Mouse (Mus musculus) kidney, adult 8-10 months (tissue): ENCODE measurements around the gene Them7.

Source experiments
- DNase-seq, 2 experiments: peaks; one replicate each; pipeline ENCODE4 v3.0.0; 2022

Gene Them7

DNA sequence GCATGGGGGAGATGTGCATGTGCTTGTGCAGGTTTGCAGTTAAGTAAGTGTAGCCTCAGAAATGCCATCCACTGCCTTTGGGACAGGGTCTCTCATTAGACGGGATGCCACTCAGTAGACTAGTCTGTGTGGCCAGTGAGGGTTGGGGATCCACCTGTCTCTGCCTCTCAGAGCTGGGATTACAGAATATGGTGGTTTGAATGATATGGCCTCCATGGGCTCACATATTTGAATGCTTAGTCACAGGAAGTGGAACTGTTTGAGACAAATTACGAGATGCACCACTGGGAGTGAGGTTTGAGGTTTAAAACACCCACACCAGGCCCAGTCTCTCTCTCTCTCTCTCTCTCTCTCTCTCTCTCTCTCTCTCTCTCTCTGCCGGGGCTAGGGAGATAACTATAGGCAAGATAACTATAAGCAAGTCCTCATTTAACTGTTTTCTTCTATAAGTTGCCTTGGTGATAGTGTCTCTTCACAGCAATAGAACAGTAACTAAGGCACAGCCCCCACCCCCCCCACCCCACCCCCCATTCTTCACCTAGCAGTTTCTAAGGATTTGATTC, 156.7 kb downstream of the Them7 start:
- no peak for DNase-seq

DNA sequence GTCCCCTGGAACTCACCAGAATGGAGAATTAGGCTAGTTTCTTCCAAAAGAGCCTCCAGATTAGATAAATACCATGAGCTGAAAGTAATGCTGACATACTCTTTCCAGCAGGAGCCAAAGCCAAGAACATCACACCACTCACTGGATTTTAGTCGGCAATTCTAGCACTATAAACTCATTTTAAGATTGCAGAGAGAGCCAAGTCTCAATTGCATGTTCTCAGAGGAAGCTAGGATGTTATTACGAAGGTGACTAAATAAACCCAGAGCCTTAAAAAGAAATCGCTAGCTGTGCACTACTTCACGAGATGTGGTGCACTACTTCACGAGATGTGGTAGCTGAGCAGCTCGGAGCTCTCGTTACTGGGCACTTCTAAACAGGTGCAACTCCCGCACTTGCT, 158.9 kb downstream of the Them7 start:
- no peak for DNase-seq

DNA sequence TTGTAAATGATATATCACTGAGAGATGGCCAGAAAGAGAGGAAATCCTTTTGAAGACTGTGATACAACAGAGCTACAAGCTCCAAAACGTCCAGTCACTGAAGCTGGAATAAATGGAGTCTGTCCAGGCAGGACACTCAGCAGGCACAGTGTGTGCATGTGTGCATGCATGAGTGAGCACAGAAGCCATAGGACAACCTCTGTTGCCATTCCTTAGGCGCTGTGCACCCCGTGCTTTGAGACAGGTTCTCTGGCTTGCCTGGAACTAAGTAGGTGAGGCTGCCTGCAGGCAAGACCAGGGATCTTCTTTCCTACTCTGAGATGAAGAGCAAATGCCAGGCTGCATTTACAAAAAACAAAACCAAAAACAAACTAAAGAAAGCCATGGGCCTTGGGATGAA, 160.9 kb downstream of the Them7 start:
- DNase-seq = peak in 1 of 2 experiments; percentile 24

DNA sequence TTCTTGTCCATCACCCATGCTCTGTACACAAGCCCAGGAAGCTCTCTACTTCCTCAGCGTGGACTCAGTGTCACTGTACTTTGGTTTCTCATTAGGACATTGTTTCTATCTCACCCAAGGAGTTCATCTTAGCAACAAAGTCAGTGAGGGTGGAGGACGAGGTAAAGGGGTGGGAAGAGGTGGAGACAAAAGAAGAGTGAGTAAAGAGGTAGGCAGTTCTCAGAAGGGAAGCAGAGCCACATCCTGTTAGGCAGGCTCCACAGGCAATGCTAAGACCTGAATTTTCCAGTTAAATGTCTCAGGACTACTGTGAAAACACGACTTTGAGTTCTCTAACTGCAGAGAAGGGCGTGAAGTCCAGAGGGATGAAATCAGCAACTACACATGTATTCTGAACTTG, 162.3 kb downstream of the Them7 start:
- DNase-seq = no peak

DNA sequence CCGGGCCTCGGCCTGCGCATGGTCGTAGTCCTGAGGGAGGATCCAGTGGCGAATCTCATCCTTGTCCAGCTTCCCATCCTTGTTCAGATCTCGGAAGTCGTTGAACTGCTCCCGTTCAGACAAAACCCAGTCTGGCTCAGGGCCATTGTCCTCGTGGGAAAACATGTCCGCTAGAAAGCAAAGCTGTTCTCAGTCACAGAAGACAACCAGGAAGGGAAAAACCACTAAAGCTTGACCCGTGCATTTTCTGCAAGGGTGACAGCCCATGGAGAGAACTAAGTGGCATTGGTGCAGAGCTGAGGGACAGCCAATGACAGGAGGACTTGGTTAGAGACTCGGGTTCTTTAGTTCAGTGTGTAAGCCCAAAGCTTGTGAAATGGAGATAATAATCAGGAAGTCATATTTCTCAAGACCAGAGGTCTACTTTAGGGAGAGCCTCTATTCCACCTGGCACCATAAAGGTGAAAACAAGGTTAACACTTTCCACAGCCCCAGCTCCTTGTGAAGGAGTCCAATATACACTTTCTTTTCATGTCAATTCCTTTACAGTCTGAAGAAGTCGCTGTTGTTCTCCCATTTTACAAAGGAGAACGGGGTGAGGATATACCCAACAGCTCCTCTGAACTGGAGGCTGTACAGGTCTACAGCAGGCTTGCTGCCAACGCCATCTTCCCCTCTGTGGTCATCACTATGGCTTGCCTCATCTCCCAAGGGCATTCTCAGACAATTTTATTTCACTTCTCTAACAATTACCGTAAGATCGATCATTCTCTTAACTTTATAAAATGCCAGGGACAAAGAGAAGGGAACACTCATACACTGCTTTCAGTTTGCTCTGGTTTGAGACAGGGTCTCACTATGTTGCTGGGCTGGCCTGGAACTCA, 165.1 kb downstream of the Them7 start:
- no peak for DNase-seq

DNA sequence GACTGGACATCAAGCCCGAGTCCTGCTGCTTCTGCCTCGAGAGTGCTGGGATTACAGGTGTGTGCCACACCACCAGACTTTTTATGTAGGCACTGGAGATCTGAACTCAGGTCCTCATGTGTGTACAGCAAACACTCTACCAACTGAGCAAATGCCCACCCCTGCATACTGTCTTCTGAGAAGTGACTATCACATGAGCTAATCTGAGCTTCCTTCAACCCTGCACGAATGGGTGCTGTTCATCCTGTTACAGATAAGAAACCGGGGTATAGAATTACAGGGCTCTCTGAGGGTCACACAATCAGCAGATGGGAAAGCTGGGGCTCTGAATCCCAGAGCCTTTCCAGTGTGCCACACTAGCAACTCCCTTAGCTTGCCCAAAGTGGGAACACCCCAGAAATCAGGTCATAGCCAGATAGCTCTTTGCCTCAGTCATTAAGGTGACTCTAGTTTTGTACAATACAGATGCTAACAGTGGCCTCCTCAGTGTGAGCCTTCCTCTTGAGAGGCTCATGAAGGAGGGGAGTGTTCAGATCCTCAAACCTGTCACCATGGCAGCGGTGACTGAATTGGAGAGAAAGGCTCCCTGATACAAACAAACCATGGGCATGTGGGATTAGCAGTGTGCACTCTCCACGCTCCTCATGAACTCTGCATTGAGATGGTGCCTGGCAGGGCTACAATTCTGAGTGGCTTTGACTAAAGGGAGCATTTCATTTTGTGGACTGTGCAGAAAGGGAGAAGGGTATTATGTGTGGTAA, 166.7 kb downstream of the Them7 start:
- no peak for DNase-seq

DNA sequence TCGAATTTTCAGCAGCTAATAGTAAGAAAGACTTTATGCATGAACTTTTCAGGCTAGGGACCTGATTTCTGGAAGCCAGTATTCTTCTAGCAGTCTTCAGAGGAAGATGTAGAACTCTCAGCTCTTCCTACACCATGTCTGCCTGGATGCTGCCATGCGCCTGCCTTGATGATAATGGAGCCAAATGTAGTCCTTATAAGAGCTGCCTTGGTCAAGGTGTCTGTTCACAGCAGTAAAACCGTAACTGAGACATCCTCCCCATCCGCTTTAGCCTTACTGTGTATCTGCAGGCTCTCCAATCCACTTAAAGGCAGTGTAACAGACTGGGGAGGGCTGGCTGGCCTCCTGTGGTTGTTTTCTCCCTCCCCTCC, 167.3 kb downstream of the Them7 start:
- no peak for DNase-seq

DNA sequence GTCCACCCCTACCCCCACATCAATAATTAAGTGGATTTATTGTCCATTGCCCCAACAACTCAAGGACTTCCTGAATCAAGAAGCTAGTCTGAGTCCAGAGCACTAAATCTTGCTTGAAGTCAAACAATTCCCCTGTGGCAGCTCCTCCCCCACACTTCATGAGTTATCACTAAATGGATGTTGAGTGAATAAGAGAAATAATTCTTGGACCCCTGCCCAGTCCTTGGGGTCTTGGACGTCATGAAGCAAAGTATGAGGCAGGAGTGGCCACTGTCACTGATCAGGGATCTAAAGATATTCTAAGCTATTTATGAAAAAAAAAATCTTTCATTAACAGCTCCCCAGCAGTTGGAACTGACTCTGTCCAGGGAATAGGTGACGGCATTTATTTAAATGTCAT, 168.4 kb downstream of the Them7 start:
- no peak for DNase-seq

DNA sequence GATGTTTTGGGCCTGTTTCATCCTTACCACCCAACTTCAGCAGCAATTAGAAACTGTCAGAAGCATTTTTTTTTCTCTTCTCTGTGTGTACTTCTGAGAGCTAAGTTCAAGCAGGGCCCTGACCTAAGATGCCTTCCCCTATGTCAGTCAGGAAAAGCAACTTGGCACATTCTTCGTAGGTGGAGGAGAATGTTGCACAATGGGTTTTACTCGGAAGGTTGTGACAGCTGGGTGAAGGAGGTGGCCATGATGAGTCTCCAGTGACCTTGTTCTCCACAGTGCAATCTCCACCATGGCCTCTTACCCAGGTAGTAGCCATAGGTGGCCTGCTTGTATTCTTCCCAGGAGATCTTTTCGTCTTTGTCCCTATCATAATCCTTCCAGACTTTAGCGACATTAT, 170.3 kb downstream of the Them7 start:
- DNase-seq = no peak

DNA sequence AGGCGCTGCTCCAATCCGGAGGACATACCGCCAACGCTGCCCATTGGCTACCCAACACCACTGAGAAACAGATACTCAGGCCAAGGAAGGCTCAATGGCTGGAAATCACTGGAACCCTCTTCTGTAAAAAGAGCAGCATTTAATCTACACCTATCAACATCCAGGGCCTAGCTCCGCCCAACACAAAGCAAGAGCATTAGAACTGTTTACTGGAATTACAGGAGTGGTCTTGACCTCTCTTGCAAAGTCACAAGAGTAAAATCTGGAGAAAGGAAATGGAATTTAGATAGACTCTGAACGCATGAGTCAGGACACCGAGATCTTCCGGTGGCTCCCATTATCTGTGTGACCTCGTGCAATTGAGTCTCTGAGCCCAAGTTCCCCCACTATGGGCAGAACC, 171.9 kb downstream of the Them7 start:
- DNase-seq = no peak

DNA sequence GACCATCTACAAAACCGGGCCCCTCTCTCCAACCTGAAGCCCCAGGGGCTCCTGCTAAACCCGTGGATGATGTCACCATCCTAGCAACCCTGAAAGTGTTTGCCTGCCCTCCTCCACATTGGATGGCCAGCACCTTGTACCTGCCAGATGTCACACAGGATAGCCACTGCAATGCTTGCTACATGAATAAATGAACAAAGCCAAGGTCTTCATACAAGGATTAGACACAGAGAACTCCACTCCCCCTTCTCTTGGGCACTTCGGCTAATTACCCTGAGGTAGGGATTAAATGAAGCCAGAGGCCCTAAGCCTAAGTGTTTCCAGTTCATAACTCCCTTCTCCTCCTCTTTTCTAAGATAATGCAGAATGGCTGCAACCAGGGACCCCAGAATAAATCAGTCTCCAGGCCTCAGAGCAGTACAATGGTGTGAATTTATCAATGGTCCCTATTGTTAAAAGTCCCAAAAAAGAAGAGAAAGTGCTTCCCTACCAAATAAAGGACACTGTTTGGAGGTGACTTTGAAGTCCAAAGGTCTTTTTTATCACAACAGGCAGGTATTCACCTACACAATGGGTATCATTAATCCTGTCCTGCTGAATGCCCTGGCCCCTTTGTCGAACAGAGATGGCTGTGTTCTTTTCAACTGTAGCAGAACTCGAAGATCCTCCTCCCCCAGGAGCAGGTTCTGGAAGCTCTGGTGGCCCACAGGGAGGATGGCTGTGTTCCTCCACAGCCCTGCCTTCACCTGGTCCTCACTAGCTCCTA, 173.5 kb downstream of the Them7 start:
- no peak for DNase-seq

DNA sequence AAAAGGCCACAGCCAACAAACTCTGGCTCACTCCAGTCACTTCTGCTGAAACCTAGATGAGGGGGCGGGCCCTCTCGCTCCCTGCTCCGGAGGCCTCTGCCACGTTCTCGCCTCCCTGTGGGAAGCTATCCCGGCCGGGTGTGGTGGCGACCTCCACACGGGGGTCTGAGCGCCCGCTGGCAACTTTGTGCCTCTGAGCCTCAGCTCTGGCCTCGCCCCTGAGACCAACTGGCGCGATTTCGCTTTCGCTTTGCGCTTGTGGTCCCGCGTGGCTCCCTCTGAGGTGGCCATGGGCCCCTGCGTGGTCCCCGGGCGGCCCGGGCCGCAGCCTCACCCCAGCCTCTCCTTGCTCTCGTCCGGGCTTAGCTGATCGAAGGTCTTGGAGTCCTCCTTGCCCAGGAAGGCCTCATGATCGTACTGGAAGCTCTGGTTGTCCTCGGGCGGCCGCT, 174.5 kb downstream of the Them7 start:
- DNase-seq = peak; percentile 13 to 32

DNA sequence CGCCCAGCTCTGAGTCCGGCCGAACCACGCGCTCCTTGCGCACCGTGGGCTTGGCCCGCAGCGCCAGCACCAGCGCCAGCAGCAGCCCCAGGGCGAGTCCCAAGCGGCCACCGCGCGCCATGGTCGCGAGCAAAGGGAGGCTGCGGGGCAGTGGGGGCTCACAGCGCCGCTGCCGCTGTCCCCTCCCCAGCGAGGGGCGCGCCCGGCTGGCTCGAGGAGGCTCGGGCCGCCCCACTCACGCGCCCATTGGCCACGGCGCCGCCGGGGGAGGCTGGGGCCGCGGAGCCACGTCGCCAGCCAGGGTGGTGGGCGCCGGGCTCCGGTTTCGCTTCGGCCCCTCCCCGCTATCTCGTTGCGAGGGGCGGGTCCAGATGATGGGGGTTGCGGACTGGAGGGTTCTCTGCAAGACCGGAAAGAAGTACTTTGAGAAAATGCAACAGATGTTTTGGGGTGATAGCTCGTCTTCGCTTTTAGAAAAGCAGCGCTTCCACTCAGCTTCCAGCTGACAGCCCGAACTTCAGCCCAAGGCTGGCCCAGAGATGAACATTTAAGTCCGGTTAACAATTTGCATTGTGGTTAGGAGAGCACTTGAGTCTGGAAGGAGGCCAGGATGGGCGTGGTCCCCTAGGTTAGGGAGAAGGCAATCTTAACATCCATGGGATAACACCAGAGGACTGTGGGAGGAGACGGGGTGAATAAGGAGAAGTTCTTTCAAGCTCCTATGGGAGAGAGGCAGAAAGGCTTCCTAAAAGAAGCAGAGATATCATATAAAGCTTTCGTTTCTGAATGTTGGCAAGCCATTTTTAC, 175.2 kb downstream of the Them7 start, which contains the start of gene Rcn1:
TSS of gene Rcn1 (minus strand) at position 235 of the 807 bp plus-strand sequence.
- DNase-seq = peak; percentile 68 to 83

DNA sequence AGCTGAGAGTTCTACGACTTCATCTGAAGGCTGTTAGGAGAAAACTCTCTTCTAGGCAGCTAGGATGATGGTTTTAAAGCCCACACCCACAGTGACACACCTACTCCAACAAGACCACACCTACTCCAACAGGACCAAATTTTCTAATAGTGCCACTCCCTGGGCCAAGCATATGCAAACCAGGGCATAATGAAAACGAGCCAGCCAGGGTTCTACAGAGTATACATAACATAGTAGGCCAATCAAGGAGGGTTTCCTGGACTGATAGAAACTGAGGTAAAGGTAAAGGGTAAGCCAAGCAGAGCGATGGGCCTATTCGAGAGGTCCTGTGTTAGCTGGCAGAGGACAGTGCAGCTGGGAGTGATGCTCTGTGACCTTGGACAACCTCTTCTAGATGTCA, 176.4 kb downstream of the Them7 start:
- DNase-seq = no peak

DNA sequence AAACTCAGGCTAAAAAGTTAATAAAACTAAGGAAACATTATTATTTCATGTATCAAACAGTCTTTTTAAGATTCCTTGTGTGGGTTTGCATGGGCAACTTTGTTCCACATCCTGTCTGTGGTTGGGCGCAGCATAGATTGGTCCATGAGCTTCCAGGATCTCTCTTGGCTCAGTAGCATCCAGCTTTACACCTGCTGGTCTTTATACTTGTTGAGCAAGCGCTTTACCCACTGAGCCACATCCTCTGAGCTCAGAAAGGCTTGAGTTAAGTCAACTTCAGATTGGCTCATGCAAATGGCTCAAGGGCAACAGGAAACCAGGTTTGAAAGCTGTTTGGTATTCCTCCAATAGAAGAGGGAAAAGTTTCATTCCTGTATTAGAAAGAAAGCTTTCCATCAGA, 178.1 kb downstream of the Them7 start:
- no peak for DNase-seq

DNA sequence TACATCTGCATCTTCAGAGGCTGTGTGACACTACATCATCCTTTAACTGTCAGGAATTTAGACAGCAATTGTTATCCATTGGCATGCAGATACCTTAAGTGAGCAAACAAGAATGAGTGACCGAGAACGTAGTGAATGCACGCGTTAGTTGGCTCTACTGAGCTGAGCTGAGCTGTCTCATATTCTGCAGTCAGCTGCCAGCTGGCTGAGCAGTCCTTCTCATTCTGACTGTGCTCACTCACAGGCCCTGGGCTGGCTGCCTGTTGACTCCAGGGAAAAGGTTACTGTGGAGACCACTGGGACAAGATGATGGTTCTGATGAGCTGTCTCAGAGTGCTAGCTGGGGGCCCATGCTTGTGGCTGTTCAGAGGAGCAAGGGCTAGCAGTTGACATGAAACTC, 184.4 kb downstream of the Them7 start:
- DNase-seq = no peak

DNA sequence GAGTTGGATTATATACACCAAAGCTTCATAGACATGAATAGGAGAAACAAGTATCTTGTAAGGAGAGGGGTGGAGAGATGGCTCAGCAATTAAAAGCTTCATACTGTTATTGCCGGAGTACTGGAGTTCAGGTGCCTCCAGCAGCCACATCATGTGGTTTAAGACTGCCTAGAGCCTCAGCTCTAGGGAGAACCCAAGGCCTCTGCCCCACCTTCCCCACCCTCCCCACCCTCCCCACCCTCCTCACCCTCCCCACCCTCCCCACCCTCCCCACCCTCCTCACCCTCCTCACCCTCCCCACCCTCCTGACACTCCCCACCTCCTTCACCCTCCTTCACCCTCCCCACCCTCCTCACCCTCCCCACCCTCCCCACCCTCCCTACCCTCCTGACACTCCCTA, 185.1 kb downstream of the Them7 start:
- DNase-seq = no peak

DNA sequence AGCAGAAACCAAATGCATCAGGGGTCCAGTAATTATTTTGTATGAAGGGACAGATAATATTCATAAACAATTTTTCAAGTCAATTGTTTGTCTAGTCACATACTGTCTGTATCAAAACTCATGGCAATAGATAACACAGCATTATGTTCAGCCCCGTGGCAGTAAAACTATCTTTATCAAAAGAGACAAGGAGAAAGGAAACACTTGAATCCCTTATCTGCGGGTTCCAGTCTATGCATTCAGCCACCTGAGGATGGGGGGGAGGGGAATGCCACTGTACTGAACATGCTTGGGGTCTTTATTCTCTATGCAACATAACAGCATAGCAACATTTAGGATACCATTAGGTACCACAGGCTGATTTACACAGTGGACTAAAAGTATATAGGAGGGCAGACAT, 190.2 kb downstream of the Them7 start:
- DNase-seq = no peak

DNA sequence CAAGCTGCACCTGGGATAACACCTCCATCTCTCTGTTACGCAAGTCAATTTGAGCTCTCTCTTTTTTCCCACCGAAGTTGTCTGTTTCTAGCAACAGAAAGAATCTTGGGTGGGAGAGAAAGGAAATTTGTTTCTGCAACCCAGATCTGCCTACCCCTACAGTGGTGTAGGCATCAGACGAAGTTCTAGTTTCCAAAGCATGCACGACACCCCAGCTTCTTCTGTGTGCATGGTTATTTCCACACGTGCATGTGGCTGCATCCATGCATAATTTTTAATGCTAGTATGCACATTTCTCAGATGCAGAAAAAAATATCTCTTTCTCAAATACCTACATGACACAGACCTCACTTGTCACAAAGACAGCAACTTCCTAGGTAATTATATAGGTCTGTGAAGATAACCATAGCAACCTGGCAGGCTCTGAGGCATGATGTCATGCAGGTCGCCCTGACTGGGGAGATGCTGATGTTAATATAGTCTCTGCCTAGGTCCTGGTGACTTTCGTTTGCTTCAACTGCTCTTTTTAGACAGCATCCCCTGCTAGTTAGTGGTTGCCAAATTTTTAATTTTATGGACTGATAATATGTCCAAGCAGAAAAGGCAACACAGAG, 192.0 kb downstream of the Them7 start:
- DNase-seq = no peak

DNA sequence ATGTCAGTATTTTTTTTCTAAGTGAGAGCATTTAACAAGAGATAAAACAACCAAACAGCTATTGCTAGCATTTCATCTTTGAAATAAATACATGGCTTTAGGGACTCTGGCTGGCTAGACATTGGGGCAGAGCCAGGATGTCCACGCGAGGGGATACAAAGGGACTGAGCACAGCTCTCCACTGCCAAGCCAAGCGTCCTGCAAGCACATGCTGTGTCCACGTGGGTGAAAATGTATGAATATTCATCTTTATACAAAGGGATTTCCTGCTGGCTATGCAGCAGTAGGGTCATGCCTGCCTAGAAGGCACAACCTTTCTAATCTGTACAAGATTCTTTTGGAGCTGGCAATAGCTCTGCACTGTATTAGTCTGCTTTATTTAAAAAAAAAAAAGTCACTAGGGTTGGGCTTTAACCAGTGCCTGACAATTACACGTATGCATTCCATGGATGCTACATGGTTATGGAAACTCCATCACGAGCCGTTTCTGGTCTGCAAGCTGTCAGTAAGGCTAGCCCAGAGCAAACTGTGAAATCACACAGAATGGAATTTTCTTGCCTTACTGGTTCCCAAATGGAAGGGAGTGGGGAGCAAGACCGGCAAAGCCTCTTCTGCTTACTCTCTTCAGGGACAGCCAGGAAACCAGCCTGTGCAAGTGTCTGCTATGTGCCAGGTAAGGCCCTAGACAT, 192.7 kb downstream of the Them7 start:
- DNase-seq = no peak

DNA sequence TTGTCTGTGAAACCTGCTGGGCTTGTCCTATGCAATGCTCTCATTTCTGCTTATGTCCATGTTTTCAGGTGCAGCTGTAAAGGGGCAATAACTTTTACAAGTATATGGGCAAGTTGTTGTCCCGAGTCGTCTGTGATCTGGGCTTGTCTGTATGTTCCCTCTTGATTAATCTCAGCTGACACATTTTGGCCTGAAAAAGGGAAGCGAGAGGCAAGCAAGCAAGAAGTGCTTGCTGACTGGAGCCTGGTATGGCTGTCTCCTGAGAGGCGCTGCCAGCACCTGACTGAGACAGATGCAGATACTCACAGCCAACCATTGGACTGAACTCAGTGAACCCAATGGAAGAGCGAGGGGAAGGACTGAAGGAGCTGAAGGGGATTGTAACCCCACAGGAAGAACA, 193.5 kb downstream of the Them7 start:
- DNase-seq = no peak
